Mouse (Mus musculus): ENCODE measurements at regions not wholly inside any gene's neighbourhood (a gene's known extent, or its start where the extent isn't known, plus 50 kb on each side); places are given as distances from the start of the nearest gene placed in this dataset.
A peak's percentile ranks its signal among the peaks of the same experiment; 100 is the strongest.

DNA sequence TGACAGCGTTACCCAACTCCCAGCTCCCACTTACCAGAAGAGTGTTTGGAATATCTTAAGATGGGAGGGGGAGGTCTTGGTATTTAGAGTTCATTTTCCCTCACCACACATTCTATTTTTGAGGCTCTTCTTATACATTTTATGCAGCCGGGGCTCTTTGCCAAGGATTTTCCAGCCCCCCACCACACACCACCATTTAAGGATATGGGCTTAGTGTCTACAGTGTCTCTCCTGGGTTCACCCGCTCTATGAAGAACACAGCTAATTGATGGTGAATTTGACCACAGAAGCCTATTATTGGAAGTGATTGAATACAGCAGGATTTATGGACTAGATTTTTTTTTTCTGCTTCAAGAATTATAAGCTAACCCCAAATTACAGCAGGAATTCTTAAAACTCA lies 169.9 kb upstream of the Gmds start:
- WGBS: 64% methylated on average over 3 of the region's 3 CpGs
- H3K4me1 ChIP-seq (ENCODE audit: insufficient read depth): no peaks in the 10 kb centered on the region
- H3K4me3 ChIP-seq (ENCODE audit: low read depth, low read length): no peak overlapping the region
- no peaks in the 10 kb centered on the region for H3K36me3 ChIP-seq (ENCODE audit: insufficient read depth)
- H3K9ac ChIP-seq: no peak overlapping the region
- H3K9me3 ChIP-seq (ENCODE audit: low read depth, low read length): no peaks in the 10 kb centered on the region
- H3K27me3 ChIP-seq (ENCODE audit: insufficient read depth, low read length): no peaks in the 10 kb centered on the region
- TF ChIP-seq CTCF (IDR thresholded peaks at IDR 0.05; ENCODE audit: low read depth): no peak
- no peak overlapping the region for H3K27ac ChIP-seq (ENCODE audit: low read depth)
- DNase-seq (no peak), ATAC-seq (ENCODE audit: insufficient read depth) (no peak)
- H3K4me2 ChIP-seq: no peak overlapping the region

DNA sequence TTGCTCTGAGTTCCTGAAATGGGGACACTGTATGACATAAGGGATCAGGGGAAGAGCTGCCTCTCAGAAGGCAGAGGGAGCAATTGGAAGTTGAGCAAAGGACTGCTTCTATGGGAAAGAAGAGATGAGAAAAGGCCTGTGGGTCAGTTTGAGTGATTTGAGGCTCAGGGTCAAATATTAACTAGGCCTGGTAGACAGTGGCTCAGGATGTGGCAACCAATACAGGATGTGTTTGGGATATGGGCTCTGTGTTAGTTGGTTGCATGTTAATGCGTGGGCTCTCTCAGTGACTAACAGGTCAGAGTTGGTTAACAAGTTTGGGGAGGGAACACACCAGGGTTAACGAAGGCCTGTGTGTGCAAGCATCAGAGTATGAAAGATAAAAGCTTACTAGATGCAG lies 169.3 kb upstream of the Gmds start:
- no peak for ATAC-seq (ENCODE audit: insufficient read depth)

DNA sequence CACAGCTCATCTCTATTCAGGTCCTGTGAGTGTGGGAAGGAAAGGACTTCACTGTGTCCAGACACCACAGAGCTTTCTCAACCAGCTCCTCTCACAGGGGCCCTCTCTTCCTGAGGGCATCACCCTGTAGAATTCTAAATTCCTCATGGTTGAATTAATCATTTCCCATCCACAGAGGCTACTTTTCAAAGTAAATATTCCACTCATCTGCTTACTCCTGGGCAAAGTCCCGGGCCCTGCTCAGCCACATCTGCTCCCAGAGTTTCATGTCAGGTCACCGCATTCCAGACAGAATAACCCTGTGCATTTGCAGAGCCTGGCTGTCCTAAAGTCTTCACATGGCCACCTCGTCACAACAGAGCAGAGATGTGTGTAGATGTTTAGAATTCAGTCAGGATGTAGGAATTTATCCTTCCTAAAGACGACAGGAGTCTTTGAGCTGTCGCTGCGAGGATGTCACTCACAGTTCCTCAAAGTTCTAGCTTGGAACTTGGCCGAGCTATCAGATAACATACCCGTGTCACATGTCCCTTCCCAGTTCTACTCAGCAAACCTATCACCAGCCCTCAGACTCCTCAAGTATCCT lies 159.8 kb upstream of the Gmds start:
- DNase-seq: no peak
- TF ChIP-seq CTCF (IDR thresholded peaks at IDR 0.05; ENCODE audit: low read depth): no peak
- Histone ChIP-seq H3K36me3 (ENCODE audit: insufficient read depth) (no peaks in the 10 kb centered on the region), H3K4me3 (ENCODE audit: low read depth, low read length) (no peak overlapping the region), H3K4me1 (ENCODE audit: insufficient read depth) (peaks cover 5% of the 10 kb centered on the region; the same call in 1 of the 2 replicates), H3K4me2 (no peak overlapping the region), H3K27ac (ENCODE audit: low read depth) (no peak overlapping the region), H3K9ac (no peak overlapping the region), H3K9me3 (ENCODE audit: low read depth, low read length) (no peaks in the 10 kb centered on the region), H3K27me3 (ENCODE audit: insufficient read depth, low read length) (no peaks in the 10 kb centered on the region)
- ATAC-seq (ENCODE audit: insufficient read depth): no peak
- WGBS: 29% methylated on average over 8 of the region's 8 CpGs

More for the DNA sequence above, 169.3 kb upstream of the Gmds start:
- Histone ChIP-seq H3K9me3 (ENCODE audit: low read depth, low read length) (no peaks in the 10 kb centered on the region), H3K27ac (ENCODE audit: low read depth) (no peak overlapping the region), H3K4me2 (no peak overlapping the region), H3K36me3 (ENCODE audit: insufficient read depth) (no peaks in the 10 kb centered on the region), H3K4me1 (ENCODE audit: insufficient read depth) (no peaks in the 10 kb centered on the region), H3K27me3 (ENCODE audit: insufficient read depth, low read length) (no peaks in the 10 kb centered on the region), H3K9ac (no peak overlapping the region), H3K4me3 (ENCODE audit: low read depth, low read length) (no peak overlapping the region)
- WGBS: 77% methylated on average over 2 of the region's 2 CpGs
- no peak for DNase-seq
- TF ChIP-seq CTCF (IDR thresholded peaks at IDR 0.05; ENCODE audit: low read depth): no peak

DNA sequence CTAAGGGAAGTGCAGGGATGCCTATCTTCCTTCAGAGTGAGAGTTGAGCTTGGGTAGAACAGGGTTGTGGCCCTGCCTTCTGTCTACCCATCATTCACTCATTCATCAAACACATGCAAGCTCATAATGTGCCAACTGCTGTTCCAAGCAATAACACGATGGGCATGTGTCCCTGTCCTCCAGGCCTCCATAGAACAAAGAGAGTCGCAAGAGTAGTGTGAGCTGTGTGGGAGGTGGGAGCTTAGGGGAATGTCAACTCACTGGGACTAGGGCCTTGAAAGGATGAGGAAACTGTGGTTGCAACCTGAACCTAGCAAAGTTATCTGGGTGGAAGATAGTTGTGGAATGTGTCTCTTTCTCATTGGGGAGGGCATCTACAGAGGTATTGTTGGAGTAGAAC lies 157.7 kb upstream of the Gmds start:
- no peaks in the 10 kb centered on the region for H3K36me3 ChIP-seq (ENCODE audit: insufficient read depth)
- DNase-seq (no peak), ATAC-seq (ENCODE audit: insufficient read depth) (no peak)
- no peak overlapping the region for H3K4me2 ChIP-seq
- no peaks in the 10 kb centered on the region for H3K9me3 ChIP-seq (ENCODE audit: low read depth, low read length)
- H3K4me1 ChIP-seq (ENCODE audit: insufficient read depth): peaks cover 10% of the 10 kb centered on the region
- TF ChIP-seq CTCF (IDR thresholded peaks at IDR 0.05; ENCODE audit: low read depth): no peak
- no peak overlapping the region for H3K27ac ChIP-seq (ENCODE audit: low read depth)
- no peak overlapping the region for H3K9ac ChIP-seq
- WGBS: 80% methylated on average over 2 of the region's 2 CpGs
- no peak overlapping the region for H3K4me3 ChIP-seq (ENCODE audit: low read depth, low read length)
- H3K27me3 ChIP-seq (ENCODE audit: insufficient read depth, low read length): no peaks in the 10 kb centered on the region

DNA sequence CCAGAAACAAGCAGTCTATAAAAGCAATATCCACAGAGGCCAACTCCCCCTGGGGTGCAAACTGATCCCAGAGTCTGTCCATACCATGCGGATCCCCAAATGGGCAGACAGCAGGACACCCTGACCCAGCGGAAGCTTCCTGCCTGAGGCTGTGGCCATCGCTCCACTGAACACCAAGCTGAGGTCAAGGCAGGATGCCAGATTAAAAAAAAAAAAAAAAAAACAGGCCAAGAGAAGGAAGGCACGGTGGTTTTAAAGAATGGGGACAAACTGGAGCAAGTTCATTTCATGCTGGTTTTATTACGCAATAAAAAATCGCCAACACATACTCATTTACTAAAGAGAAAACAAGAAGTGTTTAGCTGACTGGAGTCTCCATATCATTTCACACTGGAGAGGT lies 156.5 kb upstream of the Gmds start:
- no peak overlapping the region for H3K4me3 ChIP-seq (ENCODE audit: low read depth, low read length)
- TF ChIP-seq CTCF (IDR thresholded peaks at IDR 0.05; ENCODE audit: low read depth): no peak
- WGBS: 59% methylated on average over 6 of the region's 6 CpGs
- ATAC-seq (ENCODE audit: insufficient read depth) (no peak), DNase-seq (peak; percentile 55)
- H3K4me1 ChIP-seq (ENCODE audit: insufficient read depth): peaks cover 10% of the 10 kb centered on the region
- no peak overlapping the region for H3K4me2 ChIP-seq
- H3K27me3 ChIP-seq (ENCODE audit: insufficient read depth, low read length): no peaks in the 10 kb centered on the region
- no peak overlapping the region for H3K9ac ChIP-seq
- H3K9me3 ChIP-seq (ENCODE audit: low read depth, low read length): no peaks in the 10 kb centered on the region
- no peak overlapping the region for H3K27ac ChIP-seq (ENCODE audit: low read depth)
- H3K36me3 ChIP-seq (ENCODE audit: insufficient read depth): no peaks in the 10 kb centered on the region

DNA sequence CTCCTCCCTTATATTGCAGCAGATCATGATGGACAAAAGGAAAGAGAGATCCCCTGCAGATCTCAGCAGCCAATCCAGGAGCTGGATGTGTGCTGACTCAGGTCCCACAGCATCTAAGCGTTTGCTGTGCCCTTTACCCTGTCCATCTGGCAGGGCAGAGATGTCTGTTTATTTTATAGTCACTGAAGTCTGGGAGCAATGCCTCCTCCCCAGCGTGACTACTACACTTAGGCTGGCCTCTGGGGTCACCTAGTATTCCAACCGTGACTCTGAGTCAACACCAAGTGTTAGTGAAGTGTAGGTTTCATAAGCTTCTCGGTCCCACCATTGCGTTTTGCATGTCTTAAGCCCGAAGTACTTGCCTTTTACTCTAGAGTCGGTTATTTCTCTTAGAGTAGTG lies 155.3 kb upstream of the Gmds start:
- Histone ChIP-seq H3K27ac (ENCODE audit: low read depth) (no peak overlapping the region), H3K9ac (no peak overlapping the region), H3K4me3 (ENCODE audit: low read depth, low read length) (no peak overlapping the region), H3K27me3 (ENCODE audit: insufficient read depth, low read length) (no peaks in the 10 kb centered on the region), H3K4me2 (no peak overlapping the region), H3K36me3 (ENCODE audit: insufficient read depth) (no peaks in the 10 kb centered on the region), H3K4me1 (ENCODE audit: insufficient read depth) (peaks cover 10% of the 10 kb centered on the region), H3K9me3 (ENCODE audit: low read depth, low read length) (no peaks in the 10 kb centered on the region)
- 25% methylated on average over 7 of the region's 7 CpGs for WGBS
- no peak for DNase-seq
- TF ChIP-seq CTCF (IDR thresholded peaks at IDR 0.05; ENCODE audit: low read depth): no peak
- peak; percentile 28; the same call in 1 of the 2 replicates for ATAC-seq (ENCODE audit: insufficient read depth)

DNA sequence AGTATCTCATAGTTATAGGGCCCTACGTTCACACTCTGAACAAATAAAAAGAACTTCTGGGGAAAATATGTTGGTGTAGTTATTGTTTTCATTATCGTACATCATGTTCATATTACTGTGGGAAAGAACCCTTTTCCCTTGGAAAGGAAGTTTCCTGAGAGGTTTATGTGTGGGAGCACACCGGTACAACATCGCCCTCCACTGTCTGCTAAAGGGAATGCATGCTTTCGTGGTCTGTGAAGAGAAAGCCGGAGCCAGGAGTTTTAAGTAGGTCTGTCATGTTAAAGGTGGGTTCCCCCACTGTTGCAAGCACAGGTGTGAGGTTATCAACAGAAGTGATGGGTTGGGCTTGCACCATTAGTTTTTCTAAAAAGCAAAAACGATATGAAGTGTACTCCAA lies 154.8 kb upstream of the Gmds start:
- Histone ChIP-seq H3K4me1 (ENCODE audit: insufficient read depth) (peaks cover 8% of the 10 kb centered on the region), H3K9me3 (ENCODE audit: low read depth, low read length) (no peaks in the 10 kb centered on the region), H3K4me2 (no peak overlapping the region), H3K27me3 (ENCODE audit: insufficient read depth, low read length) (no peaks in the 10 kb centered on the region), H3K9ac (no peak overlapping the region), H3K4me3 (ENCODE audit: low read depth, low read length) (no peak overlapping the region), H3K36me3 (ENCODE audit: insufficient read depth) (no peaks in the 10 kb centered on the region), H3K27ac (ENCODE audit: low read depth) (no peak overlapping the region)
- DNase-seq (peak; percentile 88), ATAC-seq (ENCODE audit: insufficient read depth) (no peak)
- WGBS: 13% methylated on average over 7 of the region's 7 CpGs
- TF ChIP-seq CTCF (IDR thresholded peaks at IDR 0.05; ENCODE audit: low read depth): peak; percentile 83

DNA sequence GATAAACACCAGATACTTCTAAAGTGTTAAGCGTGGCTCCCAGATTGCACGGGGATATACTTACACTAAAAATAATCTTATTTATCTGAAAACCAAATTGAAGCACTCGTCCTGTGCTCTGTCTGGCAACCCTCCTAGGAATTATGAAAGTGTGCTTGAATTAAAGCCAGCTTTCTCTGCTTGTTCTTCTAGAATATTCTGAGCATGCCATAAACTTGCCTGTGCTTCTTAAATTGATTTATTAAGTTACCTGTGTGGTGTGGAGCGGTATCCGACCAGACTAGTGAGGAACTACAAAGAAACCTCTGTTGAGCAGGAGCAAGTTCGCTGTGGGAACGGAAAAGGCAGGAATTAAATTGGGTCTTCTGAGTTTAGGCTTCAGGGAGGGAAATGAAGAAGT lies 154.0 kb upstream of the Gmds start:
- Histone ChIP-seq H3K4me3 (ENCODE audit: low read depth, low read length) (no peak overlapping the region), H3K9ac (no peak overlapping the region), H3K4me2 (no peak overlapping the region), H3K9me3 (ENCODE audit: low read depth, low read length) (no peaks in the 10 kb centered on the region), H3K36me3 (ENCODE audit: insufficient read depth) (no peaks in the 10 kb centered on the region), H3K27me3 (ENCODE audit: insufficient read depth, low read length) (no peaks in the 10 kb centered on the region), H3K4me1 (ENCODE audit: insufficient read depth) (peaks cover 5% of the 10 kb centered on the region; the same call in 1 of the 2 replicates), H3K27ac (ENCODE audit: low read depth) (no peak overlapping the region)
- 54% methylated on average over 7 of the region's 7 CpGs for WGBS
- DNase-seq (peak; percentile 38), ATAC-seq (ENCODE audit: insufficient read depth) (no peak)
- no peak for TF ChIP-seq CTCF (IDR thresholded peaks at IDR 0.05; ENCODE audit: low read depth)

Data from lung, embryonic 14.5 days (tissue).